Mouse (Mus musculus): Measurements from ENCODE around the gene Cnot1. TPM values are rescaled to one million over a fixed set of nuclear protein-coding genes. Genes with fewer than 3 reads are reported as not detected.

The Cnot1 gene
- polyA plus RNA-seq, 1 experiment from 2014 or later, result 65.9 TPM

GRCm38 (mm10) chr8:95716546-95717335 is 90.5 kb downstream of the Cnot1 start:
- Histone ChIP-seq H3K27me3 (ENCODE audit: control insufficient read depth, insufficient read depth, low read depth, low read length) (no peaks in the 10 kb centered on the region), H3K36me3 (ENCODE audit: control insufficient read depth, insufficient read depth, low read length) (peaks cover 26% of the 10 kb centered on the region), H3K27ac (ENCODE audit: low read length) (no peak overlapping the region), H3K4me1 (replicated peaks; ENCODE audit: control insufficient read depth, insufficient read depth, low read length) (peaks cover 12% of the 10 kb centered on the region), H3K4me3 (ENCODE audit: low read length) (peak overlapping the region; percentile 88), H3K9ac (ENCODE audit: low read length) (peak overlapping the region; percentile 81), H3K9me3 (ENCODE audit: control insufficient read depth, low read length) (no peaks in the 10 kb centered on the region), H3K4me2 (ENCODE audit: low read depth, low read length) (peak overlapping the region; percentile 70)
- ATAC-seq (ENCODE audit: low read depth), result 0 out of 2 replicates have a peak, but pooled peaks have one; percentile 0
- WGBS, result 16% methylated on average over 21 of the region's 21 CpGs

DNA sequence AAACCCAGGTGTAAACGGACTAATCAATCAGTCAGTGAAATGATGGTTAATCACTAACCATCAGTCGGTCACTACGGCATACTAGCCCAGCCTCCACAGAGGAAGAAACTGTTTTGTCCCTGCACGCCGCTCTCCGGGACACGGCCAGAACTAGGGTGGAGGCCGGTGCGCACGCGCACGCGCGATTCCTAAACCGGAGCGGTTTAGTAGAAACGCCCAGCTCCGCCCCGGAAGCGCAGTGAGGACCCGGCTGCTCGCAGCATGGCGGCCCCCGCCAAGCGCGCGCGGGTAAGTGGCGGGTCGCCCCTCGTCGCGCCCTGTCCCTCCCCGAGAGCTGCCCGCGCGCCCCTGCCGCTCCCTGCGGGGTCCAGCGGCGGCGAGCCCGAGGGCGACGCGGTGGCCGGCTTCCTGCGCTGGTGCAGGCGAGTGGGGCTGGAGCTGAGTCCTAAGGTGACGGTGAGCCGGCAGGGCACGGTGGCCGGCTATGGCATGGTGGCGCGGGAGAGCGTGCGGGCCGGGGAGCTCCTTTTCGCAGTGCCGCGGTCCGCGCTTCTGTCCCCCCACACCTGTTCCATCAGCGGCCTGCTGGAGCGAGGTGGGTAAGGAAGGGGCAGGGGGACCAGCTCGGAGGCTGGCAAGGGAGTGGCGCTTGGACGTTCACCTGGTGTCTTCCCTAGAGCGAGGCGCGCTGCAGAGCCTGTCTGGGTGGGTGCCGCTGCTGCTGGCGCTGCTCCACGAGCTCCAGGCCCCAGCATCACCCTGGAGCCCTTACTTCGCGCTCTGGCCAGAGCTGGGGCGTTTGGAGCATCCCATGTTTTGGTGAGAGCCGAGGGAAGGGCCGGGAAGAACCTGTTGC is 91.4 kb downstream of the Cnot1 start, which contains the start of gene Setd6:
Gene Setd6 (plus strand): TSS at position 206 of the 856 bp plus-strand sequence.
- H3K27me3 ChIP-seq (ENCODE audit: control insufficient read depth, insufficient read depth, low read depth, low read length), result no peaks in the 10 kb centered on the region
- H3K4me1 ChIP-seq (replicated peaks; ENCODE audit: control insufficient read depth, insufficient read depth, low read length), result peaks cover 12% of the 10 kb centered on the region
- H3K9ac ChIP-seq (ENCODE audit: low read length), result peak within 1 kb of the TSS; percentile 81
- peaks cover 20% of the 10 kb centered on the region for H3K36me3 ChIP-seq (ENCODE audit: control insufficient read depth, insufficient read depth, low read length)
- WGBS, result under 1% methylated on average over 64 of the region's 79 CpGs
- H3K4me2 ChIP-seq (ENCODE audit: low read depth, low read length), result peak within 1 kb of the TSS; percentile 70
- H3K9me3 ChIP-seq (ENCODE audit: control insufficient read depth, low read length), result no peaks in the 10 kb centered on the region
- H3K27ac ChIP-seq (ENCODE audit: low read length), result peak within 1 kb of the TSS; percentile 53
- peak; percentile 83 for ATAC-seq (ENCODE audit: low read depth)
- H3K4me3 ChIP-seq (ENCODE audit: low read length), result peak within 1 kb of the TSS; percentile 88

DNA sequence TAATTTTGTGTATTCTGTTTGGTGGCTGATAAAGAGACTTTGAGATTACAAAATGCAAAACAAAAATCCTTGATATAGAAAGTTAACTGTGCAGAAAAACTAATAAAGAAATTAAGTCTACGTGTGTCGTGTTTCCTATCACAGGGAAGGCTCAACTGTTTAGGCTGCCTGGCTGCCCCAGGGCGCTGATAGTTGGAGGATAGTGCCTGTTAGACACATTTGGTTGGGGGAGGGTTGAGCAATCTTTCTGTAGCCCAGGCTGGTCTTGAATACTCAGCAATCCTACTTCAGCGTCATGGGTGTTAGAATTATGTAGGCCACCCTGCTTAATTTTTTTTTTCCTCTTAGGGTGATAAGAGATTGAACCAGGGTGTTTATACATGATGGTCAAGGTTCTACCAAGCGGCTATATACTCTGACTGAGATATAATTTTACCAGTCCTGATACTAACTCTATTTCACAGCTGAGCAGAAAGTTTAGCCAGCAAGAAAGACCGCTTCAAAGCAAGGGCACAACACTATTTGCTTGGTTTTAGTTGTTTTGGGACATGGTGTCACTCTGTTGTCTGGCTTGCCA is 92.3 kb downstream of the Cnot1 start:
- Histone ChIP-seq H3K9me3 (ENCODE audit: control insufficient read depth, low read length) (no peaks in the 10 kb centered on the region), H3K36me3 (ENCODE audit: control insufficient read depth, insufficient read depth, low read length) (peaks cover 14% of the 10 kb centered on the region), H3K4me3 (ENCODE audit: low read length) (peak overlapping the region; percentile 88), H3K27me3 (ENCODE audit: control insufficient read depth, insufficient read depth, low read depth, low read length) (no peaks in the 10 kb centered on the region), H3K9ac (ENCODE audit: low read length) (peak overlapping the region; percentile 81), H3K27ac (ENCODE audit: low read length) (no peak overlapping the region), H3K4me2 (ENCODE audit: low read depth, low read length) (peak overlapping the region; percentile 70), H3K4me1 (replicated peaks; ENCODE audit: control insufficient read depth, insufficient read depth, low read length) (peaks cover 19% of the 10 kb centered on the region)
- ATAC-seq (ENCODE audit: low read depth), result no peak
- WGBS, result 82% methylated on average over 6 of the region's 6 CpGs

DNA sequence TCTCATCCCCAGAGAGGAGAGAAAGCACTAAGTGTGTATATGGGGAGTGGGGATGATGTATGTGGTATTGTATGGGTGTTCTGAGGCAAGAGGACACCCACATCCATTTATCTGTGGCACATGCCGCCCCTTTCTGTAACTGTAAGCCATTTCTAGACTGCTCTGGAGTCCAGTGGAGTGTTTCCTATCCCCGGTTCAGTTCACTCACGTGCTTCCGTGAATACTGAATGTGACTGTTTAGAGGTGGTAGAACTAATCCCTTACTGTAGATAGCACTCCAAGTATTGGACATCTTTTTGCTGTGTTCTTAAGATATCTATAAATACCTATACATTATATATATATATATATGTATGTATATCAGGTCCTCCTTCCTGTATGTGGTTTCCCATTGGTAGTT is 92.9 kb downstream of the Cnot1 start:
- Histone ChIP-seq H3K9me3 (ENCODE audit: control insufficient read depth, low read length) (no peaks in the 10 kb centered on the region), H3K36me3 (ENCODE audit: control insufficient read depth, insufficient read depth, low read length) (peaks cover 11% of the 10 kb centered on the region), H3K27me3 (ENCODE audit: control insufficient read depth, insufficient read depth, low read depth, low read length) (no peaks in the 10 kb centered on the region), H3K4me1 (replicated peaks; ENCODE audit: control insufficient read depth, insufficient read depth, low read length) (peaks cover 19% of the 10 kb centered on the region), H3K9ac (ENCODE audit: low read length) (no peak overlapping the region), H3K4me2 (ENCODE audit: low read depth, low read length) (no peak overlapping the region), H3K27ac (ENCODE audit: low read length) (no peak overlapping the region), H3K4me3 (ENCODE audit: low read length) (no peak overlapping the region)
- no peak for ATAC-seq (ENCODE audit: low read depth)
- 83% methylated on average over 4 of the region's 4 CpGs for WGBS

GRCm38 (mm10) chr8:95713100-95714010 is 93.9 kb downstream of the Cnot1 start:
- H3K27me3 ChIP-seq (ENCODE audit: control insufficient read depth, insufficient read depth, low read depth, low read length), result no peaks in the 10 kb centered on the region
- no peak for ATAC-seq (ENCODE audit: low read depth)
- no peak overlapping the region for H3K4me3 ChIP-seq (ENCODE audit: low read length)
- peaks cover 19% of the 10 kb centered on the region for H3K4me1 ChIP-seq (replicated peaks; ENCODE audit: control insufficient read depth, insufficient read depth, low read length)
- H3K4me2 ChIP-seq (ENCODE audit: low read depth, low read length), result no peak overlapping the region
- 73% methylated on average over 19 of the region's 19 CpGs for WGBS
- H3K27ac ChIP-seq (ENCODE audit: low read length), result no peak overlapping the region
- no peak overlapping the region for H3K9ac ChIP-seq (ENCODE audit: low read length)
- peaks cover 1% of the 10 kb centered on the region for H3K36me3 ChIP-seq (ENCODE audit: control insufficient read depth, insufficient read depth, low read length)
- no peaks in the 10 kb centered on the region for H3K9me3 ChIP-seq (ENCODE audit: control insufficient read depth, low read length)

- H3K4me1 ChIP-seq (replicated peaks; ENCODE audit: control insufficient read depth, insufficient read depth, low read length), result peaks cover 19% of the 10 kb centered on the region
- no peaks in the 10 kb centered on the region for H3K9me3 ChIP-seq (ENCODE audit: control insufficient read depth, low read length)
- H3K4me2 ChIP-seq (ENCODE audit: low read depth, low read length), result no peak overlapping the region
- WGBS, result 79% methylated on average over 9 of the region's 9 CpGs
- no peak overlapping the region for H3K27ac ChIP-seq (ENCODE audit: low read length)
- H3K27me3 ChIP-seq (ENCODE audit: control insufficient read depth, insufficient read depth, low read depth, low read length), result no peaks in the 10 kb centered on the region
- ATAC-seq (ENCODE audit: low read depth), result no peak
- H3K9ac ChIP-seq (ENCODE audit: low read length), result no peak overlapping the region
- no peak overlapping the region for H3K4me3 ChIP-seq (ENCODE audit: low read length)
- H3K36me3 ChIP-seq (ENCODE audit: control insufficient read depth, insufficient read depth, low read length), result no peaks in the 10 kb centered on the region
Measured at GRCm38 (mm10) chr8:95712395-95712794, 94.9 kb downstream of the Cnot1 start.

DNA sequence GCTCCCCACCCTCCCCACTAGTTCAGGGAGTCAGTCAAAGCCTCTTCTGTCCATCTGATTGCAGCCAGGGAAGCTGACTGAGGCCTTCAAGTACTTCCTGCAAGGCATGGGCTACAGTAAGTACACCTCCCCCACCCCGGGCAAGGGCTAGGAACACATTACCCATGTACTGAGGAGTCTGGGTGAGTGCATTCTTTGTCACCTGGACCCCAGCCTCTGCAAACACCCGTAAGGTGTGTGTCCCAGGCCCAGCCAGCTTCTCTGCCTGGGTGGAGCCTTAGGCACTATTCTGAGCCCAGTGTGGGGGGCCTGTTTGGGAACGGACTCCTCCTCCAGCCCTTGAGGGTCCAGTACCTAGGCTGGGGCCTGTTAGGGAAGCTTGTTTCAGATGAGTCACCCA is 96.2 kb downstream of the Cnot1 start:
- peak overlapping the region; percentile 84 for H3K27ac ChIP-seq (ENCODE audit: low read length)

DNA sequence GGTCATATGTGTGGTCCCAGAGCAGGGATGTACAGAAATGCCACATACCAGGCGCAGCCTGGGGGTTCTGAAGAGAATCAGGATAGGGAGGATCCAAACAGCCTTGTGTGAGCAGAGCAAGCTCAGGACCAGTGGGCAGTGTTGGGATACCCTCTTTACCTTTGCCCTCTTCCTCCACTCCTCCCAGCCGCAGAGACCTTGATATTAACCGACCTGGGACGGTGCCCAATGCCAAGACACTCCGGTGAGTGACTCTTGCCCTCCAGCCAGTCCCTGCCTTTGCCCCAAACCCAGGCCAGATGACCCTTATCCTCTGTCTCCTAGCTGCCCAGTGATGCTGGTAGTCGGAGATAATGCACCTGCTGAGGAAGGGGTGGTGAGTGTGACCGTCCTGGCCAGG is 97.7 kb downstream of the Cnot1 start:
- H3K4me2 ChIP-seq (ENCODE audit: low read depth, low read length), result no peak overlapping the region
- no peaks in the 10 kb centered on the region for H3K9me3 ChIP-seq (ENCODE audit: control insufficient read depth, low read length)
- no peaks in the 10 kb centered on the region for H3K36me3 ChIP-seq (ENCODE audit: control insufficient read depth, insufficient read depth, low read length)
- WGBS, result 85% methylated on average over 7 of the region's 7 CpGs
- ATAC-seq (ENCODE audit: low read depth), result no peak
- no peak overlapping the region for H3K4me3 ChIP-seq (ENCODE audit: low read length)
- H3K27ac ChIP-seq (ENCODE audit: low read length), result no peak overlapping the region
- H3K27me3 ChIP-seq (ENCODE audit: control insufficient read depth, insufficient read depth, low read depth, low read length), result no peaks in the 10 kb centered on the region
- H3K9ac ChIP-seq (ENCODE audit: low read length), result no peak overlapping the region
- peaks cover 7% of the 10 kb centered on the region for H3K4me1 ChIP-seq (replicated peaks; ENCODE audit: control insufficient read depth, insufficient read depth, low read length)

More for the DNA sequence above, 96.2 kb downstream of the Cnot1 start:
- Histone ChIP-seq H3K4me3 (ENCODE audit: low read length) (no peak overlapping the region), H3K36me3 (ENCODE audit: control insufficient read depth, insufficient read depth, low read length) (no peaks in the 10 kb centered on the region), H3K9me3 (ENCODE audit: control insufficient read depth, low read length) (no peaks in the 10 kb centered on the region), H3K4me1 (replicated peaks; ENCODE audit: control insufficient read depth, insufficient read depth, low read length) (peaks cover 10% of the 10 kb centered on the region), H3K27me3 (ENCODE audit: control insufficient read depth, insufficient read depth, low read depth, low read length) (no peaks in the 10 kb centered on the region), H3K4me2 (ENCODE audit: low read depth, low read length) (no peak overlapping the region), H3K9ac (ENCODE audit: low read length) (no peak overlapping the region)
- 36% methylated on average over 3 of the region's 3 CpGs for WGBS
- ATAC-seq (ENCODE audit: low read depth), result peak; percentile 73

Data from lung, embryonic 16.5 days (tissue).